Mouse (Mus musculus) hindbrain, embryonic 14.5 days (tissue): ENCODE measurements around the gene Tmem140. TPM values are rescaled to one million over a fixed set of nuclear protein-coding genes. Genes with fewer than 3 reads are reported as not detected.

ENCODE experiments used
- ATAC-seq: fragments of 200-750 bp; cut with Nextera tagmentation; 2 replicates; pipeline ENCODE4 v1.8.0; 2017; ENCODE audit warnings: moderate number of reproducible peaks, mild to moderate bottlenecking, moderate TSS enrichment, moderate library complexity; ENCODE audit not compliant: low FRiP score
- DNase-seq: peaks from one replicate; pipeline ENCODE4 v3.0.0-alpha.2; 2015; ENCODE audit warnings: low spot score
- H3K27ac ChIP-seq: fragments of 300-500 bp; sonication (generic); 2 replicates; pipeline ENCODE4 v1.5.1; 2014; ENCODE audit warnings: mild to moderate bottlenecking, moderate library complexity
- H3K27me3 ChIP-seq: fragments of 300-500 bp; sonication (generic); 2 replicates; pipeline ENCODE4 v1.6.1; 2014; ENCODE audit warnings: mild to moderate bottlenecking, low read length, mixed read lengths; ENCODE audit not compliant: control insufficient read depth, insufficient read depth
- H3K36me3 ChIP-seq: fragments of 300-500 bp; sonication (generic); replicated peaks from 2 replicates; pipeline ENCODE4 v1.6.1; 2014; ENCODE audit not compliant: control insufficient read depth, insufficient read depth
- H3K4me1 ChIP-seq: fragments of 300-500 bp; sonication (generic); replicated peaks from 2 replicates; pipeline ENCODE4 v1.6.1; 2014; ENCODE audit warnings: antibody characterized with exemption, low read length, mixed read lengths; ENCODE audit not compliant: control insufficient read depth, insufficient read depth
- H3K4me2 ChIP-seq: fragments of 300-500 bp; sonication (generic); replicated peaks from 2 replicates; pipeline ENCODE4 v1.6.1; 2014; ENCODE audit warnings: mild to moderate bottlenecking, moderate library complexity
- H3K4me3 ChIP-seq: fragments of 300-500 bp; sonication (generic); replicated peaks from 2 replicates; pipeline ENCODE4 v1.5.1; 2014; ENCODE audit warnings: mild to moderate bottlenecking, low read length
- H3K9ac ChIP-seq: fragments of 300-500 bp; sonication (generic); 2 replicates; pipeline ENCODE4 v1.6.1; 2014
- H3K9me3 ChIP-seq: fragments of 300-500 bp; sonication (generic); 2 replicates; pipeline ENCODE4 v1.6.1; 2016; ENCODE audit warnings: low read length; ENCODE audit not compliant: control insufficient read depth
- WGBS: fragments of 180-500 bp; shearing (Covaris S2); extraction: QIAGEN DNeasy Blood & Tissue Kit; methylation state at CpG from one replicate; pipeline ENCODE4 v1.1.7; 2014; 5-methylcytosine and 5-hydroxymethylcytosine counted together
- polyA plus RNA-seq: library from polyadenylated mRNA; unstranded; fragments of >200 nt; fragmentation: Nextera tagmentation; extraction: Ambion mirVana; gene quantifications from 2 replicates; pipeline ENCODE4 v1.2.1, GENCODE M21; 2014

Tmem140 gene
- polyA plus RNA-seq, 1 experiment from 2014 or later, result 0.78 TPM

- H3K9ac ChIP-seq, result no peak overlapping the region; the same call in 1 of the 2 replicates
- no peak overlapping the region for H3K27ac ChIP-seq
- 18% methylated on average over 6 of the region's 6 CpGs for WGBS
- H3K36me3 ChIP-seq, result peaks cover 76% of the 10 kb centered on the region
- no peaks in the 10 kb centered on the region for H3K27me3 ChIP-seq
- peaks cover 11% of the 10 kb centered on the region; the same call in 1 of the 2 replicates for H3K4me1 ChIP-seq
- peak; percentile 58 for ATAC-seq
- no peaks in the 10 kb centered on the region for H3K9me3 ChIP-seq
- H3K4me3 ChIP-seq, result no peak overlapping the region
- H3K4me2 ChIP-seq, result no peak overlapping the region
- DNase-seq, result no peak
Observed at GRCm38 (mm10) chr6:34887131-34887850, 24.3 kb downstream of the Tmem140 start.

GRCm38 (mm10) chr6:34889185-34889584 lies 26.2 kb downstream of the Tmem140 start:
- H3K4me2 ChIP-seq, result no peak overlapping the region
- DNase-seq (no peak), ATAC-seq (no peak)
- no peak overlapping the region for H3K4me3 ChIP-seq
- peaks cover 79% of the 10 kb centered on the region for H3K36me3 ChIP-seq
- peaks cover 11% of the 10 kb centered on the region; the same call in 1 of the 2 replicates for H3K4me1 ChIP-seq
- no peaks in the 10 kb centered on the region for H3K27me3 ChIP-seq
- H3K9me3 ChIP-seq, result no peaks in the 10 kb centered on the region
- no peak overlapping the region for H3K9ac ChIP-seq
- 43% methylated on average over 4 of the region's 4 CpGs for WGBS
- H3K27ac ChIP-seq, result no peak overlapping the region

- Histone ChIP-seq H3K36me3 (peaks cover 73% of the 10 kb centered on the region), H3K9ac (no peak overlapping the region), H3K27me3 (no peaks in the 10 kb centered on the region), H3K4me1 (no peaks in the 10 kb centered on the region), H3K9me3 (no peaks in the 10 kb centered on the region), H3K4me2 (no peak overlapping the region), H3K4me3 (no peak overlapping the region), H3K27ac (no peak overlapping the region)
- WGBS, result 79% methylated on average over 7 of the region's 7 CpGs
- DNase-seq (no peak), ATAC-seq (no peak)
Observed at GRCm38 (mm10) chr6:34895569-34895968, 32.6 kb downstream of the Tmem140 start.

- no peak overlapping the region for H3K27ac ChIP-seq
- ATAC-seq (no peak), DNase-seq (no peak)
- H3K36me3 ChIP-seq, result peaks cover 68% of the 10 kb centered on the region
- H3K4me3 ChIP-seq, result no peak overlapping the region
- H3K9me3 ChIP-seq, result no peaks in the 10 kb centered on the region
- no peaks in the 10 kb centered on the region for H3K27me3 ChIP-seq
- H3K4me1 ChIP-seq, result no peaks in the 10 kb centered on the region
- H3K4me2 ChIP-seq, result no peak overlapping the region
- H3K9ac ChIP-seq, result no peak overlapping the region
- 60% methylated on average over 16 of the region's 16 CpGs for WGBS
Observed at GRCm38 (mm10) chr6:34896168-34896780, 33.3 kb downstream of the Tmem140 start.

GRCm38 (mm10) chr6:34899127-34899526 lies 36.2 kb downstream of the Tmem140 start:
- Histone ChIP-seq H3K36me3 (peaks cover 69% of the 10 kb centered on the region), H3K9me3 (no peaks in the 10 kb centered on the region), H3K4me1 (0 out of 2 replicates have a peak, but pooled peaks cover 2% of the 10 kb centered on the region), H3K9ac (no peak overlapping the region), H3K4me2 (no peak overlapping the region), H3K27ac (no peak overlapping the region), H3K4me3 (no peak overlapping the region), H3K27me3 (no peaks in the 10 kb centered on the region)
- no peak for DNase-seq
- WGBS, result 87% methylated on average over 2 of the region's 2 CpGs
- ATAC-seq, result no peak

- Histone ChIP-seq H3K9me3 (no peaks in the 10 kb centered on the region), H3K4me2 (no peak overlapping the region), H3K4me3 (no peak overlapping the region), H3K27ac (no peak overlapping the region; the same call in 1 of the 2 replicates), H3K4me1 (0 out of 2 replicates have a peak, but pooled peaks cover 2% of the 10 kb centered on the region), H3K27me3 (no peaks in the 10 kb centered on the region), H3K9ac (no peak overlapping the region), H3K36me3 (peaks cover 69% of the 10 kb centered on the region)
- no peak for DNase-seq
- ATAC-seq, result no peak
- 64% methylated on average over 2 of the region's 2 CpGs for WGBS
Observed at GRCm38 (mm10) chr6:34900990-34901389, 38.0 kb downstream of the Tmem140 start.

- no peak overlapping the region for H3K9ac ChIP-seq
- H3K27me3 ChIP-seq, result no peaks in the 10 kb centered on the region
- no peak overlapping the region for H3K4me3 ChIP-seq
- H3K9me3 ChIP-seq, result no peaks in the 10 kb centered on the region
- 56% methylated on average over 9 of the region's 9 CpGs for WGBS
- no peak overlapping the region for H3K4me2 ChIP-seq
- H3K36me3 ChIP-seq, result peaks cover 75% of the 10 kb centered on the region
- DNase-seq (no peak), ATAC-seq (no peak)
- 0 out of 2 replicates have a peak, but pooled peaks cover 2% of the 10 kb centered on the region for H3K4me1 ChIP-seq
- no peak overlapping the region for H3K27ac ChIP-seq
Observed at GRCm38 (mm10) chr6:34901911-34902444, 39.0 kb downstream of the Tmem140 start.

GRCm38 (mm10) chr6:34902578-34902977 lies 39.6 kb downstream of the Tmem140 start:
- H3K9ac ChIP-seq, result no peak overlapping the region
- DNase-seq (no peak), ATAC-seq (no peak)
- H3K9me3 ChIP-seq, result no peaks in the 10 kb centered on the region
- H3K27ac ChIP-seq, result no peak overlapping the region
- H3K4me1 ChIP-seq, result 0 out of 2 replicates have a peak, but pooled peaks cover 2% of the 10 kb centered on the region
- no peaks in the 10 kb centered on the region for H3K27me3 ChIP-seq
- 92% methylated on average over 7 of the region's 7 CpGs for WGBS
- H3K4me3 ChIP-seq, result no peak overlapping the region
- H3K36me3 ChIP-seq, result peaks cover 74% of the 10 kb centered on the region
- no peak overlapping the region for H3K4me2 ChIP-seq

- Histone ChIP-seq H3K9me3 (no peaks in the 10 kb centered on the region), H3K27me3 (no peaks in the 10 kb centered on the region), H3K36me3 (peaks cover 74% of the 10 kb centered on the region), H3K4me1 (0 out of 2 replicates have a peak, but pooled peaks cover 2% of the 10 kb centered on the region), H3K4me2 (no peak overlapping the region), H3K9ac (no peak overlapping the region), H3K4me3 (no peak overlapping the region), H3K27ac (no peak overlapping the region)
- 86% methylated on average over 5 of the region's 5 CpGs for WGBS
- DNase-seq, result no peak
- no peak for ATAC-seq
Observed at GRCm38 (mm10) chr6:34903441-34903840, 40.5 kb downstream of the Tmem140 start.
